Mouse (Mus musculus): ENCODE measurements at regions not wholly inside any gene's neighbourhood (a gene's known extent, or its start where the extent isn't known, plus 50 kb on each side); places are given as distances from the start of the nearest gene placed in this dataset.

DNA sequence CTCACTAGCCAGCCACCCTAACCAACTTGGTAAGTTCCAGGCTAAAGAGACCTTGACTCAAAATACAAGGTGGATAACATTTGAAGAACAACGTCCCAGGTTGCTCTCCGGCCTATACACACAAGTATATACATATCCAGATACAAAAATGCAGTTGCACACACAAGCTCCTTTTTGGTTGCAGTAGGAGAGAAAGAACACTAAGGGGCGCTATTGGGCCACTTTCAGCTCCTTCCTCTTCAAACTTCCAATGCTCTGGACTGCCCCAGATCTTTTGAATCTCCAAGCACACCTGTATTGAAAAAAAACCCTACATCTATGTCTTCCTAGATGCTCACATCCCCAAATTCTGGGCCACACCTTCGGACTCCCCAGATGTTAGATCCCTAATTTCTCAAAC, 141.1 kb downstream of the Tfcp2l1 start:
- TF ChIP-seq POLR2A (IDR thresholded peaks at IDR 0.05; ENCODE audit: borderline replicate concordance, insufficient read depth, low read length) (no peak), CTCF (IDR thresholded peaks at IDR 0.05; ENCODE audit: borderline replicate concordance, insufficient read depth, low read depth, low read length) (peak; percentile 51; the same call in 1 of the 2 replicates)
